Mouse (Mus musculus): Measurements from ENCODE around the gene Tprkb. TPM values are rescaled to one million over a fixed set of nuclear protein-coding genes. Genes with fewer than 3 reads are reported as not detected.
"Not testable (repeated sequence)": the region's sequence is repeated elsewhere in the genome, so short reads cannot be mapped to it uniquely, and the experiment has no call there.

Tprkb gene
- polyA plus RNA-seq, 1 experiment from 2014 or later = 27.8 TPM

DNA sequence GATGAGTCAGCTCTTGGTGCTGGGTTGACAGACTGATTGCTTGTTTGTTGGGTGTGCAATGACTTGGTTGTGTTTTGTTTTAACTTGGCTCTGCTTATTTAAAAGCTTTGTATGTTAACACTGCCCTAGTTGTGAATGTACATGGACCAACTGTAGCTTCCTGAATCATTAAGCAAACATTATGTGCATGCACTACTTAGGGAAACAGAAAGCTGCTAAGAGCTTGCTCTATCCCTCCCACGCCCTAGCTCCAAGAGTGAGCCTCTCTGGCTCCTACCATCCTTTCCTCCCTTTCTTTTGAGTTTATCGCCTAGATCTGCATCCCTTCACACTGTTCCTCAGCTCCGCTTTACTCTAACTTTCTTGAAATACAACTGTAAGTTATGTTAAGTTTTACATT, 61.7 kb downstream of the Tprkb start:
- 0 out of 2 replicates have a peak overlapping the region, but pooled peaks have one; percentile 19 for H3K27ac ChIP-seq (ENCODE audit: low read depth)
- WGBS = 61% methylated on average over 3 of the region's 3 CpGs

DNA sequence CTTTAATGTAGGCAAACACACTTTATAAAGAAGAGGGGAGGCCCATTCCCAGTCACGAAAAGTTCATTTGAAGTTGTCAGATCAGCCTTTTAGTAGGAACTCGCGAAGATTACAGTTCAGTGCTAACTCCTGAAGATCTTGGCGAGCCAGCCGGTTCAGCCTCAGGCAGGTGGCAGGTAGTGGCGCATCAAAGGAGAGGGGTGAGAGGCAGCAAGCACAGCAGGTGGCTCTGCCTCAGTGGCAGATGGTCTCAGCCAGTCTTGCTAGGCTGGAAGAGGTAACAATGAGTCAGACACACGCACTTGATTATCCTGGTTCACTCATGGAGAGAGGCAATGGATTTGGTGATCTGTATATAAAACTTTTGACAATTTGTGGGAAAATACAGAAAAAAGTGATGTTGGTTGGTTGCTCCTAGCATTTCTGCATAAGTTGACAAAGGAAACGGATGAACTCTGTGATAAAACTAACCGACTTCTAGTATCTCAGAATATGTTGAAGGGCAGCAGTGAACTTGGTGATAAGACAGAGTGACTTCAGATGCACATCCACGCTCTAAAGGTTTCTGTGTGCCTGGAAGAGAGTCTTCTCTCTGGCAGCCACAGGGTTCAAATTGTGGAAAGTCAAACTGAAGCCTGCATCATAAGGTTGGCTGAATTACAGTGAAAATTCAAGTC, 63.4 kb downstream of the Tprkb start:
- H3K4me3 ChIP-seq (ENCODE audit: low read depth, low read length) = no peak overlapping the region
- H3K36me3 ChIP-seq (ENCODE audit: control insufficient read depth, insufficient read depth, low read length) = no peaks in the 10 kb centered on the region
- 49% methylated on average over 10 of the region's 10 CpGs for WGBS
- no peak overlapping the region for H3K27ac ChIP-seq (ENCODE audit: low read depth)
- DNase-seq (ENCODE audit: low spot score) = no peak
- H3K4me2 ChIP-seq (ENCODE audit: low read length) = no peak overlapping the region
- no peaks in the 10 kb centered on the region for H3K27me3 ChIP-seq (replicated peaks; ENCODE audit: control insufficient read depth, insufficient read depth, low read length)
- no peaks in the 10 kb centered on the region for H3K9me3 ChIP-seq (ENCODE audit: control insufficient read depth, low read length)
- 0 out of 2 replicates have a peak, but pooled peaks cover 3% of the 10 kb centered on the region for H3K4me1 ChIP-seq (replicated peaks; ENCODE audit: control insufficient read depth, insufficient read depth, low read length)
- no peak for ATAC-seq (replicated peaks; ENCODE audit: low FRiP score, low TSS enrichment, low read depth)
- no peak overlapping the region for H3K9ac ChIP-seq (ENCODE audit: low read length)

More for the DNA sequence above, 61.7 kb downstream of the Tprkb start:
- no peak overlapping the region for H3K4me2 ChIP-seq (ENCODE audit: low read length)
- H3K36me3 ChIP-seq (ENCODE audit: control insufficient read depth, insufficient read depth, low read length) = no peaks in the 10 kb centered on the region
- 0 out of 2 replicates have a peak, but pooled peaks cover 3% of the 10 kb centered on the region for H3K4me1 ChIP-seq (replicated peaks; ENCODE audit: control insufficient read depth, insufficient read depth, low read length)
- no peaks in the 10 kb centered on the region for H3K9me3 ChIP-seq (ENCODE audit: control insufficient read depth, low read length)
- H3K4me3 ChIP-seq (ENCODE audit: low read depth, low read length) = no peak overlapping the region
- no peak for ATAC-seq (replicated peaks; ENCODE audit: low FRiP score, low TSS enrichment, low read depth)
- H3K27me3 ChIP-seq (replicated peaks; ENCODE audit: control insufficient read depth, insufficient read depth, low read length) = no peaks in the 10 kb centered on the region
- DNase-seq (ENCODE audit: low spot score) = no peak
- no peak overlapping the region for H3K9ac ChIP-seq (ENCODE audit: low read length)

DNA sequence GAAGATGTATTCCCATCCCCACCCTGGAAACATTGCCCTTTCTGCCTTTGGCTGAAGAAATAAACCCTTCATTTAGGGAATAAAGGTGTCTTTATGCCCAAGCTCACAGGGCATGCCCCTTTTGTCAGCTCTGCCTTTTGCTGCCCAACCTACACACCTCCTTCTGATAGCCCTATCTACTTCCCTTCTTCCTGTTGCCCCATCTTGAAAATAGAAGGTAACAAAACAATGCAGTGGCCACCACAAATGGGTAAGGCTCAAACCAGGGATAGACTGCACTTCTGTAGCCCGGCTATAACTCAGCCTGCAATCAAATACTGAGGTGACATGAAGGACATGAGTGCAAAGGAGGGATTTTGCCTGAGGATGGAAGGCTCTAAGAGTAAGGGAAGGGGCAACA, 64.1 kb downstream of the Tprkb start:
- Histone ChIP-seq H3K4me3 (ENCODE audit: low read depth, low read length) (no peak overlapping the region), H3K9ac (ENCODE audit: low read length) (no peak overlapping the region), H3K9me3 (ENCODE audit: control insufficient read depth, low read length) (no peaks in the 10 kb centered on the region), H3K4me2 (ENCODE audit: low read length) (no peak overlapping the region), H3K27ac (ENCODE audit: low read depth) (no peak overlapping the region), H3K27me3 (replicated peaks; ENCODE audit: control insufficient read depth, insufficient read depth, low read length) (no peaks in the 10 kb centered on the region), H3K36me3 (ENCODE audit: control insufficient read depth, insufficient read depth, low read length) (no peaks in the 10 kb centered on the region), H3K4me1 (replicated peaks; ENCODE audit: control insufficient read depth, insufficient read depth, low read length) (0 out of 2 replicates have a peak, but pooled peaks cover 3% of the 10 kb centered on the region)
- ATAC-seq (replicated peaks; ENCODE audit: low FRiP score, low TSS enrichment, low read depth) (no peak), DNase-seq (ENCODE audit: low spot score) (no peak)
- 83% methylated on average over 1 of the region's 1 CpGs for WGBS

DNA sequence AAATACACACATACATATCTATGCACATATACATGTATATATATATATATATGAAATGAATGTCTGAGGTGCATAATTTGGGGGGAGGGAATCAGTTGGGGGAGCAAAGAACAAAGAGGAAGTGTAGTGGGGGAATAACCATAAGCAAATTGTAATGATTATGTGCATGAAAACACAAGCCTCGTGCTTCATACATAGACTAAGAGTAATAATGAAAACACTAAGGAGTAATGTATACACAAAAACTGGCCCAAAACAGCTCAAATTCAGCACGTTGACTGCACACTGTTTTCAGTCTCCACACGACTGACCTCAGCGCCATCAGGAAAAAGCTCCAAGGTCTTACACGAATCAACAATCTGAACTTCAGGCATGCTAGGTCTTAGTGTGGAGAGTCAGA, 64.6 kb downstream of the Tprkb start:
- DNase-seq (ENCODE audit: low spot score) = no peak
- no peak overlapping the region for H3K4me2 ChIP-seq (ENCODE audit: low read length)
- H3K27ac ChIP-seq (ENCODE audit: low read depth) = no peak overlapping the region
- 76% methylated on average over 5 of the region's 5 CpGs for WGBS
- H3K9me3 ChIP-seq (ENCODE audit: control insufficient read depth, low read length) = no peaks in the 10 kb centered on the region
- H3K4me3 ChIP-seq (ENCODE audit: low read depth, low read length) = no peak overlapping the region
- ATAC-seq (replicated peaks; ENCODE audit: low FRiP score, low TSS enrichment, low read depth) = no peak
- no peaks in the 10 kb centered on the region for H3K36me3 ChIP-seq (ENCODE audit: control insufficient read depth, insufficient read depth, low read length)
- H3K4me1 ChIP-seq (replicated peaks; ENCODE audit: control insufficient read depth, insufficient read depth, low read length) = 0 out of 2 replicates have a peak, but pooled peaks cover 3% of the 10 kb centered on the region
- H3K9ac ChIP-seq (ENCODE audit: low read length) = no peak overlapping the region
- H3K27me3 ChIP-seq (replicated peaks; ENCODE audit: control insufficient read depth, insufficient read depth, low read length) = no peaks in the 10 kb centered on the region

DNA sequence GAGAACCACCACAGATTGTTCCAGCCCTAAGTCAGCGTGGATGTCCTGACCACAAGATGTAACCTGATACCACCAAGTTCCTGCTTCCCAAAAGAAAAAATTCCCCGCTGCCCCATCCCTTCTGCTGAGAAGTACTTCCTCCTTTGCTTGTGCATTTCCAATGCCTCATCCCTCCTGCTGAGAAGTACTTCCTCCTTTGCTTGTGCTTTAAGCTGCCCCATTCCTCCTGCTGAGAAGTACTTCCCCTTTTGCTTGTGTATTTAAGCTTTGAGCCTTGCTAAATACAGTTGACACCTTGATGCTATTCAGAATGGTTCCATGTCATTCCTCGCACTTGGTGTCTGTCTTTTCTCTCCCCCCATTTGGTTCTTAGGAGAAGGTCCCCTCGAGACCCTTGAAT, 67.1 kb downstream of the Tprkb start:
- ATAC-seq (replicated peaks; ENCODE audit: low FRiP score, low TSS enrichment, low read depth); H3K4me3 ChIP-seq (ENCODE audit: low read depth, low read length); H3K9ac ChIP-seq (ENCODE audit: low read length); H3K4me2 ChIP-seq (ENCODE audit: low read length); H3K4me1 ChIP-seq (replicated peaks; ENCODE audit: control insufficient read depth, insufficient read depth, low read length); H3K36me3 ChIP-seq (ENCODE audit: control insufficient read depth, insufficient read depth, low read length); H3K27ac ChIP-seq (ENCODE audit: low read depth); H3K27me3 ChIP-seq (replicated peaks; ENCODE audit: control insufficient read depth, insufficient read depth, low read length); H3K9me3 ChIP-seq (ENCODE audit: control insufficient read depth, low read length); DNase-seq (ENCODE audit: low spot score): not testable (repeated sequence)
- WGBS = 77% methylated on average over 4 of the region's 4 CpGs

Other genes with a start within 250 kb of the Tprkb start
- gene Nat8f7, start 198.7 kb upstream of the Tprkb start, polyA plus RNA-seq (2014; fragmentation: Nextera tagmentation; extraction: Ambion mirVana) = not detected in 2 replicates
- 0.11 and 0.15 TPM in 2 replicates for gene Nat8f3, start 146.1 kb upstream of the Tprkb start, polyA plus RNA-seq (2014; fragmentation: Nextera tagmentation; extraction: Ambion mirVana)
- not detected in 2 replicates for gene Nat8f6, start 90.9 kb upstream of the Tprkb start, polyA plus RNA-seq (2014; fragmentation: Nextera tagmentation; extraction: Ambion mirVana)
- gene Nat8f5, start 90.9 kb upstream of the Tprkb start, polyA plus RNA-seq (2014; fragmentation: Nextera tagmentation; extraction: Ambion mirVana) = not detected in 2 replicates
- 0.16 and 0.42 TPM in 2 replicates for gene Nat8, start 79.8 kb upstream of the Tprkb start, polyA plus RNA-seq (2014; fragmentation: Nextera tagmentation; extraction: Ambion mirVana)
- 0.09 TPM in 1 of 2 replicates, not detected in the other for gene Nat8f2, start 42.7 kb upstream of the Tprkb start, polyA plus RNA-seq (2014; fragmentation: Nextera tagmentation; extraction: Ambion mirVana)
- 4.1 and 4.5 TPM in 2 replicates for gene Nat8f4, start 7.0 kb upstream of the Tprkb start, polyA plus RNA-seq (2014; fragmentation: Nextera tagmentation; extraction: Ambion mirVana)
- gene Nat8f1, start 3.8 kb downstream of the Tprkb start, polyA plus RNA-seq (2014; fragmentation: Nextera tagmentation; extraction: Ambion mirVana) = 4.5 and 4.8 TPM in 2 replicates
- 42.5 and 44.1 TPM in 2 replicates for gene Dusp11, start 49.8 kb downstream of the Tprkb start, polyA plus RNA-seq (2014; fragmentation: Nextera tagmentation; extraction: Ambion mirVana)
- gene Figla, start 104.3 kb downstream of the Tprkb start, polyA plus RNA-seq (2014; fragmentation: Nextera tagmentation; extraction: Ambion mirVana) = not detected in 2 replicates
- gene Add2, start 116.8 kb downstream of the Tprkb start, polyA plus RNA-seq (2014; fragmentation: Nextera tagmentation; extraction: Ambion mirVana) = 7.4 and 7.7 TPM in 2 replicates